Mouse (Mus musculus) MEL-GATA-1-ER (cell line): ENCODE measurements at regions not wholly inside any gene's neighbourhood (a gene's known extent, or its start where the extent isn't known, plus 50 kb on each side); places are given as distances from the start of the nearest gene placed in this dataset.

ENCODE experiments used
- DNase-seq: peaks from one replicate; pipeline ENCODE4 v3.0.0-alpha.2; 2012; ENCODE audit warnings: low read depth; ENCODE audit errors: extremely low read depth

DNA sequence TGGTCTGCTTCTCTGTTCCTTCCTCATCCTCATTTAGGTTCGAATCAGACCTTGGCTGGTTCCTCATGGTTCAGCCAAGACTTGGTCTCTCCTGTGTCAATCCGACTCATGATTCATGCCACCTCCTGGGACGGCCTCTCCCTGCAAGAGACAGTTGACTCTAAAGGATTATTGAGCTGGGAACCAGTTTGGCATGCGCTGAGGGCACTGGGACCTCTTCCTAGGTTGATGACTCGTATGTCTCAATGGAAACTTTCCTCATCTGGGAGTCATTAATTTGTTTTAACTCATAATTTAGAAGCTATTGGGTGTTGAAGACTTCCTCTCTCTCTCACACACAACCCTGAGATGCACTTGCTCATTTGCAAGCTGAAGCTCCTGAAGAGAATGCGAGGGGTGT lies 254.5 kb downstream of the Cog6 start:
- no peak for DNase-seq

DNA sequence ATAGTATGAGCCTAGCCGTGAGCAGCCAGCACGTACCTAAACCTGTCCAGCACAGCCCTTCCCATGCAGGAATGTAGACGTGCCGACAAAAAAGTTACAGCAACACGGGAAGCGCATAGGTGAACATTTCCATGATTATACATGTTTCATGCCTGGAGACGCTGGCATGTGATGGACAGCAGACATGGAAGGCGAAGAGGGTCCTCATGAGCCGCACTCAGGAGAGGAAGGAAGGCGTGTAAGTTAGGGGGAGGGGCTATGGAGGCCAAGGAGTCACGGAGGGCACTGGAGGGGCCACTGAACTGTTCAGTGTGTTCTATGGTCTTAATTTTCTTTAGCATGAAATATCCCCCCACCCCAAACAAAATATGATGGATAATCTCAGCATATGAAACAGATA lies 257.2 kb downstream of the Cog6 start:
- no peak for DNase-seq

DNA sequence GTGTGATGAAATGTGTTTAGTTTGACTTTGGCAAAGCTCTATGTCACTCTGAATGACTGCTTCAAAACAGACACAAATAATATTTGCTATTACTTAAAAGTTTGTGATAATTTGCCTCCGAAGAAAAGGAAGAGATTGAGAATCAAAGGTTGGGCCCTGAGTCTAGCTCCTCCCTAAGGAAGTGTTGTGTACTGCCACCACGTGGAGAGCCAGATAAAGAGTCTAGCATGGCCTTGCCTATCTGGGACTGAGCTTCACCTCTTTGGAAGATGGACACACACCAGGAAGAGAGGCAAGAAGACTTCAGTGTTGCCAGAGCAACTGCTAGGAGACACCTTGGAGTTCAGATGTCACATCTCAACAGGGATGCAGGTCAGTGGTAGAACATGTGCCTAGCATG lies 258.5 kb downstream of the Cog6 start:
- no peak for DNase-seq

DNA sequence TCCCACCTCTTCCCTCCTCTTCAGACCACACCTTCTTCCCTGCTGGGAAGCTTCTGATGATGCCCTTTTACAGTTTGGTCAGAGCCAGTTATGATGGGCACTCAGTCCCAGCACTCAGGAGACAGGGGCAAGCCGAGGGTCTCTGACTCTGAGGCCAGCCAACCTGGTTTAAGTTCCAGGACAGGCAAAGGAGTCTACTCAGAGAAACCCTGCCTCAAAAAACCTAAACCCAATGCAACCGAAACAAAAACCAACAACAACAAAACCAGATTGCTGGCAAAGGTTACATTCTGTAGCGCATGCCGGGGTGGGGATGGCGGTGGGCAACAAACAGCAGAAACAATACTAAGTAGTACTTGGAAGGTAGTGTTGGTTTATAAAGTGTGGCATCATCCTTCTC lies 260.2 kb downstream of the Cog6 start:
- no peak for DNase-seq

DNA sequence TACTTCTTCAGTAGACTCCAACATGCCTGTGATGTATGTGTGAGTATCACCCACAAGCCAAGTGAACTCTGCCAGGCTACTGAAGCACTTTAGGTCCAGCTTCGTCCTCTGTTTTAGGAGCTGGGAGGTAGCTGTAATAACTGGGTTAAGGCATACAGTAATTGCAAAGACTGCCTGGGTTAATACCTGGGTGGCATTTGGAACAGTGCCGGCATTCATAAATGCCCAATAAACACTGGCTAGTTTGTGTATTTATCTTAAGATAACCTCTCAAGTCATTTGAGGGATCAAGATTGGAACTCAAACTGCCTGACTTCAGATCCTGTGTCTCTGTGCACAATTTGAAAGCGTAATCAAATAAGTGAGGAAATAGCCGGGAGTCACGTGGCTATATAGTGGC lies 261.0 kb downstream of the Cog6 start:
- no peak for DNase-seq

DNA sequence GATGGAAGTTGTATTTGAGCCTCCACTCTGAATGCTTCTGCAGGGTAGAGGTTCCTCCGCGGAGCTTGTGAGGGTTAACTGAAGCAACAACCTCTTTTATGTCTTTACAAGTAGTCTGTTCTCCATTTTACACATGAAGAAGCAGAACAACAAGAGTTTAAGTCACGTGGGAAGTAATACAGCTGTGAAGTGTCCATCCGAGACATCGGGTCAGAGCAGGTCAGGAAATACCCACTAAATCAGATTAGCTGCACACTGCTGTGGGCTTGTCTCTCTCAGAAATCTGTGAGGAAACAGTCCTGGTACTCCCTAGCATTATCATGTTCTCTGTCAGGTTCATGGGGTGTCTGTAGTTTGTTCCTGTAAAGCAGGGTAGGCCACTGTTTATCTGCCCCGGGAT lies 262.1 kb downstream of the Cog6 start:
- no peak for DNase-seq

DNA sequence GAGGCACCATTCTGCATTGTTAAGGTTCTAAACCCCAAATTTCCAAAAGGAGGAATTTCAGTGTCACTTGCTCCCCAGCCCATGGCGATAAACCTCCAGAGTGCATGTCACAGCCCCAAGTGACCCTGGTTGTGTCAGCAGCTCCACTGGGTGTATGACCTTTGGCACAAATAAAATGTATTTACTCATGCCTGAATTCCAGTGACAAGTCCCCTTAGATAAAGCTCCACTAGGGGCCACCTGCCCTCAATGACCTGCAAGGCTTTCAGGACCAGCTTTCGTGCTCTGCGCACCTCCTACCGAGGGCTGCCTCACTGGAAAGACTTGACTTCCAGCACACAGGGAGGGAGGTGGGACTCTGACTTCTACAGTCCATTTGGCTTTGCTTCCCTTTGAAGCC lies 262.6 kb downstream of the Cog6 start:
- DNase-seq = no peak

DNA sequence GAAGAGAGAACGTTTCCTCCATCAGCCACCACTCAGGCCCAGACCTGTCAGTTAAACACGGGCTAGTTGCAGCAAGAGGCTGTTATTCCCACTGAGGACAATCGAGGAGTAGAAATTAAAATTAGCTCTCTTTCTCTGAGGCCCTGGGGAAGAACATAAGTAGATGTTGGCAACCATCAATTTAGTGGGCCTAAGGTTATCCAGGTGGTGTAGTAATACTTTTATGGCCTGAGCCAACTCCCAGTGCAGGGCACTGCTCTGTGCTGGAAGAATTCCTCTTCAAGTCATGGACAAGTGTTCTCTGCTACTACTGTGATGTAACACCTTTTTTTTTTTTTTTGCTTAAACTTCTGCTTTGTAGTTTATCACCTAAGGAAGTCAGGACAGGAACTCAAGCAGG lies 270.1 kb downstream of the Cog6 start:
- no peak for DNase-seq

DNA sequence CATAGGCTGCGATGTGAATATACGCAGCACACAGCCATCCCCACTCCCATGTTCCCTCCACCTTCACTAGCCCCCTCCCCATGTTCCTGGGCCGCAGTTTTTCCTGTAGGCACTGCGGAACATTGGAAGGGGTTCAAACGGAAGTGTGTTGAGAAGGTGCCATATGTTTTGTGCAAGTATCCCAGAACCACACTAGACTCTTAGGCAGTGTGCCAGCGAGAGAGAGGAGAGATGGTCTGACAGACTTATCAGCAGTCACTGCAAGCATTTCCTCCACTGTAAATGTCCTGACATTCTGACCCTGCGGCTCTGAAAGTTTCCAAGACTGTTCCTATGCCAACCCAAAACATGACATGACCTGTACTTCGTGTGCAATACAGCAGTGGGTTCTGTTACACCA lies 272.7 kb downstream of the Cog6 start:
- DNase-seq = no peak

DNA sequence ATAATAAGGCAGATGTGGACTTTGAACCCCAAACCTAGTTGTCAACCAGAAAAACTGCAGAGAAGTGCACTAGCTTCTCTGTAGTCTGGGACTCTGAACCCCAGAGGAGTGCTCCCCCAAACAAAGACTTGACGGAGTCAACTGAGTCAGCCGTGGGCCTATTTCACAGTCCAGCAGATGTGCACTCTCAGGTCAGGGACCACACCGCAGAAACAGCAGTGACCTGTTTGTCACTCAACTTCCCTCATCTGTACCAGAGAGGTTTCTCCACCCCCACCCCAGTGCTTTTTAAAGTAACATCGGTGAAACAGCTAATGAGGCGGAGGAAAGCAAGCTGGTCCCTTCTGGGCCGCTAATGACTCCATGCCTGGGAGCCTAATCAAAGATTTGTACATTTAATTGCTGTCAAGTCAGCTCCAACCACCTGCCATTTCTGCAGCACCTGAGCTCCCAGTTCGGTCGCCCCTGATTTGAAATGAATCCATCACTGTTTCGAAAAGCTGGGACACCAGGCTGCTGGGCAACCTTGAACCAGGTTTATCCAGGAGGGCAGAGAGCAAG lies 276.5 kb downstream of the Cog6 start:
- DNase-seq = no peak

DNA sequence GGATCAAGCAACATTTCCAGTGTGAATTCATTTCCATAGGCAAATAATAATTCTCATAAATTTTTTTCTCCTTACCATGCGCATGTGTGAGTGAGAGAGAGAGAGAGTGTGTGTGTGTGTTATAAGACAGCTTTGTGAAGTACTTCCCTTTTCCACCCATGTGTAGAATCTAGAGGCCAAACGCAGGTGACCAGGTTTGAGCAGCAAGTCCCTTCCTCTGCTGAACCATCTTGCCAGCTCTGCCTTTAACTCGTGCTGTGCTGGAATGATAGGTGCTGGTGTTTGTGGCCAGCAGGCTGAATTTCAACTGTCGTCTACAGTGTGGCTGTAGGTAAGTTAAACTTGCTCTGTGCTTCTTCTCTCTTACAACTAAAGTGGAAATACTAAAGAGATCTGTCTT lies 277.5 kb downstream of the Cog6 start:
- no peak for DNase-seq

DNA sequence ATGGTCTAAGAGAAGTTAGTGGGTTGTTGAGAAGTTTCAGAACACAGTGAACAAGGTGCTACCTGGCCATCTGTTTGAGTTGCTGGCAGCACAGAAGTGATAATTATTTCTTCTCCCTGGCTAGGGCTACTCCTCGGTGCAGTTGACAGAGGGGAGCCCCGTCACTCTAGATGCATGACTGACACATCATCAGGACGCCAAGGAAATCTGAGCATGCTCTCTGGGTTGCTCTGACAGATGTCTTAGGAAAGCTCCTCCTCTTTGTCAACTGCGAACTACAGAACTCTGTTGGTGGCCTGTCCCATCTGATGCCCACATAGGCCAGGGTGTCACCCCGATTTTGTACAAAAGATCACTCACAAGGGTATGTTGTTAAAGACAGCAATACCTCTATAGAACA lies 278.7 kb downstream of the Cog6 start:
- DNase-seq = no peak

DNA sequence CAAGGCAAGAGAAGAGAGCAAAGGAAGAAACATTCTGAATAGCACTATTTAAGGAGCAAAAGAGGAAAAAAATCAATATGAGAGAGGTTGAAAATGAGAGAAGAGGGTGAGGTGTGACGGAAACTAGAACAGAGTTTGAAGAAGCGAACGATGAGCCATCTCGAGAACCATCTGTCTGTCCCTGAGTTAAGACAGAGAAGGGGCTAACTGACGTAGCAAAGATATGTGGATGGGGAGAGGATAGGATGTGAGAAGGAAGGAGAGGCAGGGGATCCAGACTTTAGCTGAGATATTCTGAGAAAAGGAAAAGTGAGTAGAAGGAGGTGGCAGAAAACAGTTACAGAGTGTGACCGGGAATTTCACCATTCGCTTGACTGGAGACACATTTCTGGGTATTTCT lies 281.1 kb downstream of the Cog6 start:
- no peak for DNase-seq

DNA sequence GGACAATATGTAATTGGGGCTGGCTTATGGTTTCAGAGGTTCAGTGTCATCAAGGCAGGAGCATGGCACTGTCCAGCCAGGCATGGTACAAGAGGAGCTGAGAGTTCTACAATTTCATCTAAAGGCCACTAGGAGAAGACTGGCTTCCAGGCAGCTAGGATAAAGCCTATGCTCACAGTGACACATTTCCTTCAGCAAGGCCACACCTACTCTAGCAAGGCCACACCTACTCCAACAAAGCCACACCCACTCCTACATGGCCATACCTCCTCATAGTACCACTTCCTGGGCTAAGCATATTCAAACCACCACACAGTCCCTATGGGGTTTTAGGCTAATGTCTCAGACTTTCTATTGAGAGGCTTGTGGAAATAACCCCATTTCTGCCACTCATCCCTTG lies 285.1 kb downstream of the Cog6 start:
- no peak for DNase-seq

DNA sequence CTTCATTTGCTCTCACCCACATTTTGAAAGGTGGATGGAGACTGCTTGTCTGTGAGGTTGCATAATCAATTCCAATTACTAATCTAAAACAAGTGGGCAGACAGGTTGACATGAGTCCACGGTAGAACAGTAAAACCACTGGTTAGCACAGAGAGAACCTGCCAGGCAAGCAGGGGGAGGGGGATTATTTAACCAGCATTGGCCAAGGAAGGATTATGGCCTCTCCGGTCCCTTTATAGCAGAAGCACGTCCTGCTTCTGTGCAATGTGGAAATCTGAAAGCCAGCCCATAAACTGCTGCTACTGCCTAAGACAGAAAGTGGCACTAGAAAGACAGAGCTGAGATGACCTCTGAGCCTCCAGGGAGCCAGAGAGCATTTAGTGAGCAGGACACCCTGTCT lies 285.5 kb downstream of the Cog6 start:
- DNase-seq = no peak

DNA sequence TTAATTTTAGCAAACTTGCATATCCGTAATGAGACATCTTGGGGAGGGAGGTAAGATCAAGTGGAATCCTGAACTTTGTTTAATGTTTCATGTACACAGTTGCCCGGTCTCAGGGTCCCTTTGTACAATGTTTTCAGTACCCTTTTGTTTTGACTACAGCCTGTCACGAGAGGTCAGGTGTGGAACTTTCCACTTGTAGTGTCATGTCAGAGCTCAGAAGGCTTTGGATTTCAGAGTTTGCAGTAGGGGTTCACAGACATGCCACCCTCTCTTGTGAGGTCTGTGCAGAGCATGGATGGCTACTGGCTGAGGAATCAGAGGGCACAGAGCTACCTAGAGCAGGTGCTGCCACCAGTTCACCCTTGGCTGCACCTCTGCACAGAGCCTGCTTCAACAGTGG lies 287.3 kb downstream of the Cog6 start:
- DNase-seq = no peak

DNA sequence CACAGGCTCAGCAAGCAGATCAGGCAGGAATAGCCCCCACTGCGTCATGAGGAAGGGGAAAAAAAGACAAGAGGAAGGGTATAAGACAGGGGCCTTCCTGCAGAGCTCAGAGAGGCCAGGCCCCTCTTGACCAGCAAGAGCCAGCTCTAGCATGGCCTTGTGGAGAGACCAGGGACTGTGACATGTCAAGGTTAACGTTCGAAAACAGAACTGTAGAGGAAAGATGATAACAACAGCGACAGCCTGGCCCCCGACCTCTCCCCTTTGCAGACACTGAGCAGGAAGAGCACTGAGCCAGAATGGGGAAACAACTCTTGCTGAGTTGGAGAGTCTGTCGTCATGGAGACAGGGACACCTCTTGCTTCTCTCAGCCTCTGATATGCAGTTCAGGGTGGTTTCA lies 288.2 kb downstream of the Cog6 start:
- no peak for DNase-seq

DNA sequence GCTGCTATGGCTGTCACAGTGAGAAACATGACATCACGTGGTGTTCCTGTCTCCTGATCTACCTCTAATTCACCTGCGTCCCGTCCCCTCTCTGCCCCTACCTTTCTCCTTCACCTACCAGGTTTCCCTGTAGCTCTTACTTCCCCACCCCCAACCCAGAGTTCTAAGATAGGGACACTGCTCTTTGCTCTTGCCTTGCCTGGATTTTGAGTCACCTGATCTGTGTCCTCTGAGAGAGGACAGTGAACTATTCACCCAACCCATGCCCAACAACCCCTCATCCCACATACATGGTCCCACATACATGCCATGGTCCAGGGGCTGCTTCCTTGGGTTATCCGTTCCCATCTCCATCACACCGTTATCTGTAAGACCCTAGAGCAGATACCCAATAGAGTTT lies 288.6 kb downstream of the Cog6 start:
- DNase-seq = no peak

DNA sequence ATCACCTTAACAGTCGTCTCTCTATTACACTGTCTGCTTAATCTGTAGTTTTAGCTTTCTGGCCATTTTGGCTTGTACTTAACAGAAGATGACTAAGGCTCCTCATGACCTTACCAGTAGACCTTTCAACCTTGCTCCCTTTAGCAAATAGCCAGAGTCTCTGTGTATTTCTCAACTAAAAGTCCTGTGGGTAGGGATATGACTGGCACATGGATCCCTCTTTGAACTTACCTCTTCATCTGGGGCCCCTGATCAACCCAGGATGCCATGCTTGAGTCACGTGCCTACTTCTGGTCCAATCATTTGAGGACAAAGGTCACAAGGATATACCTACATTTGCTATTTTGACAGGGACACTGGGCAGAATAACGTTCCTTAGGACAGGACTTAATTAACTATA lies 292.7 kb downstream of the Cog6 start:
- no peak for DNase-seq

DNA sequence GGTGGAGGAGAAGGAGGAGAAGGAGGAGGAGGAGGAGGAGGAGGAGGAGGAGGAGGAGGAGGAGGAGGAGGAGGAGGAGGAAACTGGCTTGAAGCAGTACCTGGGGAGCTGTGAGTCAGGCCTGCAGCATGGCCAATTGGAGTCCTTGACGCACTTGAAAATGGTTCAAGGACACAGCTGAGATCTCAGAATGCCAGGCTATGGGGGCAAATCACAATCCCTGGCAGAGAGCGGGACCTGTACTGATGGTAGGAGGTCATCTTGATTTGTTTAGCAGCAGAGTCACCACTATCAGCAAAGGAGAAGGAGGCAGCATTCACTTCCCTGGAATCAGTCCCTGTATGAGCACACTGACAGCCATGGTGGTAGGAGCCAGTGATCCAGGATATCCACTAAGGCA lies 294.1 kb downstream of the Cog6 start:
- DNase-seq = no peak

DNA sequence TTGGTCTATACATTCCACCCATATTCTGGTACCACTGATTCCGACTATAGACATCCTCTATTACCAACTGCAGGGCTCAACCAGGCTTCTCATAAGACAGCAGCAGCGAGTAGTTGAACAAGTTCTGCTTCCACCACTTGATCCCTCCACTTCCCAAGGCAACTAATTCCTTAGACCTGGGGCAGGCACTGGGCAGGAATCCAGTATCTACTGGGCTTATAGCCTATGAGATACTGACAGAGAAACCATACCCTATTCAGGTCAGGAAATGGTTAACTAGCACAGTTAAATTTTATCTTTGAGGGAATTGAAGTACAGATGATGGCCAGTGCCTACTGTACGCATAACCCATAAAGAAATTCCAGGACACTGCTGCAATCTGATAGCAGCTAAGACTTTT lies 297.9 kb downstream of the Cog6 start:
- DNase-seq = no peak

DNA sequence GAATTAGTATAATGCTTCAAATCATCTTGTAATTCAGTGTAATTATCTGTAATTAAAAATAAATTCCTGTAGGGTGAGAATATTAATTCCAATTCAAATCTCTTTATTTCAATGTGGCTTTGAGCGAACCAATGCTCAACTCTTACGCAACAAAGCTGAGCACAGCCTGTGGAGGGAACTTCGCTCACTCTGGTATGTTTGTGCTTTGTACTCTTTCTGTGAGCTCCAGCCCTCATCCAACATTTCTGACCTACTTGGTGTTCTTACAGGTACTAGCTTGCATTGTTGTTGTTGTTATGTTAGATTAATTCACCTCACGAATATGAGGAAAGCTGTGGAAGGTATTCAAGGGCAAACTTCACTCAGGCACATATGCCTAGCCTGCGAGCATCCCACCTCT lies 299.7 kb downstream of the Cog6 start:
- no peak for DNase-seq

DNA sequence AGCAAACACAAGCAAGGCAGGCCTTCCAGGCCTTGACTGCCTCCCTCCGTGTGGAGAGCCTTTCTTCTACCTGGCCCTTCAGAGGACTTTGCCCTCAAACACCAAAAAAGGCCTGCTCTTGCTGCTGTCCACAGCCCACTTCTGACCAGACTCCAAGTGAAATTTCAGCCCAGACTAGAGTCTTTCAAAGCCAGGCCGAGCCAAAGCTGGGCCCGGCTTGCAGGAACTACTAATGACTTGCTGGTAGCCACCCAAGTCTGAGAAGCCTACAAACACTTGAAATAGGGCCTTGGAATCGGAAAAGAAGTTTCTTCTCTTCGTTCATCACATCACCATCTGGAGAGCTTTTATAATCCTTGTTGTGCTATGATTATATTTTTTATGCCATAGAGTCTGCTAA lies 304.9 kb downstream of the Cog6 start:
- DNase-seq = no peak

DNA sequence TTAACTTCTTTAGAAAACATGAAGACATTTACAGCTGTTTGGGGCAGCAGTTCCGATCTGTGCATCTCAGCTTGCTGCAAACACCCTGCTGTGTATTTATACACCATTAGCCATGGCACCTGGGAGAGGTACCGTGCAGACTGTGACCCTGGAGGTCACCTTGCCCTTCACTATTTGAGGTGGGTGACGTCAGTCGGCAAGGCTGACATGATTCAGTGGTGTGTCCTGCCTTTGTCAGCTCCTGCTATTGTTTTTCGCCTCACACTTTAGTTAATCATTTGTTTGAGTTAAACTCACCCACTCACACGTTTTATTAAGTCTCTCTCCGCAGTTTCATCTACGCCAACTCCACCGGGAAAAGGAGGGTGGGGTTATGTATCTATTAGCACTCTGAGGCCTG lies 305.9 kb downstream of the Cog6 start:
- no peak for DNase-seq
